25 mouse cellular contexts compared by ENCODE assay signal in genomic region chr10:117668546-117669300, GRCm38 (mm10). TPM values are rescaled to one million over a fixed set of nuclear protein-coding genes. Genes with fewer than 3 reads are reported as not detected.
DNase-seq lines count a peak whose midpoint lies in the region; ATAC-seq lines count a peak whose summit lies in the region.
"Had no signal": no experiment of that assay in that cellular context is flagged by ENCODE, and none has a peak within 500 bp of the region (broad histone marks: within the 10 kb centered on the region; RNA-seq: fewer than 3 reads in every experiment).

No protein-coding gene starts in this region.

- H3K4me2 ChIP-seq in embryonic facial prominence, embryonic 14.5 days (ENCODE audit: low read depth, low read length) = no peak overlapping the region
- H3K4me2 ChIP-seq in limb, embryonic 11.5 days (ENCODE audit: low read depth, severe bottlenecking) = no peak overlapping the region
- H3K4me2 ChIP-seq in stomach, embryonic 15.5 days = no peak overlapping the region
- H3K4me2 ChIP-seq: heart, embryonic 13.5 days; hindbrain, embryonic 12.5 days; lung, embryonic 15.5 days; midbrain, embryonic 15.5 days; neural tube, embryonic 13.5 days had no signal

- no peaks in the 10 kb centered on the region for H3K36me3 ChIP-seq in embryonic facial prominence, embryonic 14.5 days (ENCODE audit: control insufficient read depth, insufficient read depth, low read length)
- no peaks in the 10 kb centered on the region for H3K36me3 ChIP-seq in limb, embryonic 11.5 days (ENCODE audit: control insufficient read depth, insufficient read depth, low read length)
- no peaks in the 10 kb centered on the region for H3K36me3 ChIP-seq in stomach, embryonic 15.5 days
- H3K36me3 ChIP-seq: heart, embryonic 13.5 days; hindbrain, embryonic 12.5 days; lung, embryonic 15.5 days; midbrain, embryonic 15.5 days; neural tube, embryonic 13.5 days had no signal

- no peak for ATAC-seq in embryonic facial prominence, embryonic 14.5 days (ENCODE audit: low read depth)
- ATAC-seq in limb, embryonic 11.5 days (ENCODE audit: insufficient number of reproducible peaks, low FRiP score, low TSS enrichment, low read depth) = no peak
- ATAC-seq in stomach, embryonic 15.5 days (ENCODE audit: insufficient read depth, low FRiP score, low read depth) = no peak
- ATAC-seq: forebrain, embryonic 16.5 days; midbrain, embryonic 15.5 days had no signal

- H3K4me3 ChIP-seq in embryonic facial prominence, embryonic 14.5 days (ENCODE audit: low read depth, low read length) = no peak overlapping the region
- H3K4me3 ChIP-seq in limb, embryonic 11.5 days (ENCODE audit: low read depth, low read length) = no peak overlapping the region
- H3K4me3 ChIP-seq in stomach, embryonic 15.5 days (replicated peaks) = no peak overlapping the region
- H3K4me3 ChIP-seq: heart, embryonic 13.5 days; hindbrain, embryonic 12.5 days; left cerebral cortex, adult 2 months; lung, embryonic 15.5 days; midbrain, embryonic 15.5 days; myocyte; neural tube, embryonic 13.5 days had no signal

- no peak overlapping the region for H3K9ac ChIP-seq in embryonic facial prominence, embryonic 14.5 days (ENCODE audit: low read depth, low read length)
- no peak overlapping the region for H3K9ac ChIP-seq in limb, embryonic 11.5 days (ENCODE audit: low read length)
- no peak overlapping the region for H3K9ac ChIP-seq in stomach, embryonic 15.5 days
- H3K9ac ChIP-seq: heart, embryonic 13.5 days; hindbrain, embryonic 12.5 days; liver, embryonic 14.5 days; lung, embryonic 15.5 days; midbrain, embryonic 15.5 days; neural tube, embryonic 13.5 days had no signal

- H3K27ac ChIP-seq in embryonic facial prominence, embryonic 14.5 days (replicated peaks; ENCODE audit: low read depth, low read length) = peak overlapping the region; percentile 52; the same call in 1 of the 2 replicates
- H3K27ac ChIP-seq in limb, embryonic 11.5 days (replicated peaks; ENCODE audit: low read depth, low read length) = peak overlapping the region; percentile 78; the same call in 1 of the 2 replicates
- peak overlapping the region; percentile 31; the same call in 1 of the 2 replicates for H3K27ac ChIP-seq in stomach, embryonic 15.5 days
- H3K27ac ChIP-seq: heart, embryonic 13.5 days; hindbrain, embryonic 12.5 days; liver, embryonic 14.5 days; midbrain, embryonic 15.5 days; neural tube, embryonic 13.5 days had no signal

- 74% methylated on average over 10 of the region's 10 CpGs for WGBS in embryonic facial prominence, embryonic 14.5 days
- WGBS in limb, embryonic 11.5 days = 61% methylated on average over 10 of the region's 10 CpGs
- WGBS in stomach, embryonic 15.5 days = 70% methylated on average over 10 of the region's 10 CpGs

- peak; percentile 92 for DNase-seq in 3T3-L1 (ENCODE audit: low read depth, low spot score)
- no peak for DNase-seq in embryonic facial prominence, embryonic 14.5 days (ENCODE audit: low spot score)
- no peak for DNase-seq in limb, embryonic 11.5 days (ENCODE audit: low spot score)
- DNase-seq in spleen, postnatal 10 days (ENCODE audit: low spot score in 2 of 2) = no peak
- no peak for DNase-seq in right cerebral cortex, adult 2 months (ENCODE audit: low spot score in 2 of 2)
- no peak for DNase-seq in gastrocnemius, adult 18-20 months (ENCODE audit: low spot score)
- DNase-seq: adrenal gland, adult 2 months; cerebellum, adult 18-20 months; cerebellum, postnatal 14 days; gastrocnemius, postnatal 25 days; heart, adult 18-20 months; kidney, adult 8-10 months; layer of hippocampus, adult 9-11 months; lung, postnatal 4 days; retina, postnatal 1 day had no signal

- no peaks in the 10 kb centered on the region for H3K9me3 ChIP-seq in embryonic facial prominence, embryonic 14.5 days (ENCODE audit: control insufficient read depth, low read length)
- H3K9me3 ChIP-seq in limb, embryonic 11.5 days (ENCODE audit: control insufficient read depth, low read length) = no peaks in the 10 kb centered on the region
- no peaks in the 10 kb centered on the region for H3K9me3 ChIP-seq in stomach, embryonic 15.5 days
- H3K9me3 ChIP-seq: heart, embryonic 13.5 days; hindbrain, embryonic 12.5 days; lung, embryonic 15.5 days; midbrain, embryonic 15.5 days; neural tube, embryonic 13.5 days had no signal

- H3K4me1 ChIP-seq in embryonic facial prominence, embryonic 14.5 days (ENCODE audit: control insufficient read depth, insufficient read depth, low read length) = peaks cover 13% of the 10 kb centered on the region; the same call in 1 of the 2 replicates
- peaks cover 14% of the 10 kb centered on the region; the same call in 1 of the 2 replicates for H3K4me1 ChIP-seq in limb, embryonic 11.5 days (ENCODE audit: control insufficient read depth, insufficient read depth, low read length)
- H3K4me1 ChIP-seq in stomach, embryonic 15.5 days = 0 out of 2 replicates have a peak, but pooled peaks cover 5% of the 10 kb centered on the region
- H3K4me1 ChIP-seq: midbrain, embryonic 15.5 days had no signal

- no peaks in the 10 kb centered on the region for H3K27me3 ChIP-seq in embryonic facial prominence, embryonic 14.5 days (replicated peaks; ENCODE audit: control insufficient read depth, insufficient read depth, low read length)
- no peaks in the 10 kb centered on the region for H3K27me3 ChIP-seq in limb, embryonic 11.5 days (ENCODE audit: control insufficient read depth, insufficient read depth, low read length)
- H3K27me3 ChIP-seq in stomach, embryonic 15.5 days (replicated peaks) = no peaks in the 10 kb centered on the region
- H3K27me3 ChIP-seq: hindbrain, embryonic 12.5 days; lung, embryonic 15.5 days; midbrain, embryonic 15.5 days; neural tube, embryonic 13.5 days had no signal

RNA-seq across cellular contexts. Expression of gene Cpm, which starts 39.4 kb away (rescaled TPM):
- 37.6 and 43.6 TPM in 2 replicates for polyA plus RNA-seq in embryonic facial prominence, embryonic 14.5 days (2014; fragmentation: Nextera tagmentation; extraction: Ambion mirVana)
- 38.3 and 45.1 TPM in 2 replicates for polyA plus RNA-seq in limb, embryonic 11.5 days (2014; fragmentation: Nextera tagmentation; extraction: Ambion mirVana)
- polyA plus RNA-seq in stomach, embryonic 15.5 days (2015; fragmentation: Nextera tagmentation; extraction: Ambion mirVana) = 57.1 and 57.7 TPM in 2 replicates
- 1 to 10 TPM; 2.5 to 2.9 TPM for total RNA-seq in gastrocnemius, adult 18-20 months (2021)

RNA-seq across cellular contexts. Expression of gene Mdm2, which starts 41.8 kb away (rescaled TPM):
- 33.8 and 34.1 TPM in 2 replicates for polyA plus RNA-seq in embryonic facial prominence, embryonic 14.5 days (2014; fragmentation: Nextera tagmentation; extraction: Ambion mirVana)
- 63.1 and 66.3 TPM in 2 replicates for polyA plus RNA-seq in limb, embryonic 11.5 days (2014; fragmentation: Nextera tagmentation; extraction: Ambion mirVana)
- polyA plus RNA-seq in stomach, embryonic 15.5 days (2015; fragmentation: Nextera tagmentation; extraction: Ambion mirVana) = 38.2 and 44.1 TPM in 2 replicates
- 10 to 100 TPM; 45.7 to 50.2 TPM for total RNA-seq in gastrocnemius, adult 18-20 months (2021)
